Mouse (Mus musculus): Measurements from ENCODE around the gene Cfap97.

DNA sequence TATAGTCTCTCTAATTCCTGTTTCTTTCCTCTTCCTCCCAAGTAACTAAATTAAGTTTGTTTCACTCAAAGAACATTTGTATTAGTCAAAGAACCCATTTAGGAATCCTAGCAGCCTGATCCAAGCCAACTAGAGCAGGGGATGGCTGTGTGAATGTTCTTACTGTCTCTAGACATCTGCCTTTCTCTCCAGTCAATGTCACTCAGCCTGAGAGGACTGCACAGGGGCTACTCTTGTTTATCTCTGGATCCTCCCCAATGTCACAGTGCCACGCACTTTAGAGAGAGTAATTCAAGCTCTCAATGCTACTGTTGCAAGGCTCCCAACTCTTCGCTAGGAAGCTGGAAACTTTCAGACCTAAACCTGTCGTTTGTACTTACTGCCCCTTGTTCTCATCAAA lies 5.4 kb upstream of the Cfap97 start:
- TF ChIP-seq POLR2A (IDR thresholded peaks at IDR 0.05; ENCODE audit: borderline replicate concordance, extremely low read depth, low read depth, low read length) (no peak), CTCF (IDR thresholded peaks at IDR 0.05; ENCODE audit: insufficient read depth, low read length) (no peak)

Data from lung, adult 2 months (tissue).